Mouse (Mus musculus) CD8-positive naive resting alpha-beta T cell, adult 2 months (primary cell): ENCODE data around the gene B4galnt4.
"Not testable (repeated sequence)": the region's sequence is repeated elsewhere in the genome, so short reads cannot be mapped to it uniquely, and the experiment has no call there.

Experiments
- DNase-seq, 2 experiments: peaks; one replicate each; pipeline ENCODE4 v3.0.0; 2022; ENCODE audit warnings: low read depth in 2 of 2, low spot score in 2 of 2

B4galnt4 gene

DNA sequence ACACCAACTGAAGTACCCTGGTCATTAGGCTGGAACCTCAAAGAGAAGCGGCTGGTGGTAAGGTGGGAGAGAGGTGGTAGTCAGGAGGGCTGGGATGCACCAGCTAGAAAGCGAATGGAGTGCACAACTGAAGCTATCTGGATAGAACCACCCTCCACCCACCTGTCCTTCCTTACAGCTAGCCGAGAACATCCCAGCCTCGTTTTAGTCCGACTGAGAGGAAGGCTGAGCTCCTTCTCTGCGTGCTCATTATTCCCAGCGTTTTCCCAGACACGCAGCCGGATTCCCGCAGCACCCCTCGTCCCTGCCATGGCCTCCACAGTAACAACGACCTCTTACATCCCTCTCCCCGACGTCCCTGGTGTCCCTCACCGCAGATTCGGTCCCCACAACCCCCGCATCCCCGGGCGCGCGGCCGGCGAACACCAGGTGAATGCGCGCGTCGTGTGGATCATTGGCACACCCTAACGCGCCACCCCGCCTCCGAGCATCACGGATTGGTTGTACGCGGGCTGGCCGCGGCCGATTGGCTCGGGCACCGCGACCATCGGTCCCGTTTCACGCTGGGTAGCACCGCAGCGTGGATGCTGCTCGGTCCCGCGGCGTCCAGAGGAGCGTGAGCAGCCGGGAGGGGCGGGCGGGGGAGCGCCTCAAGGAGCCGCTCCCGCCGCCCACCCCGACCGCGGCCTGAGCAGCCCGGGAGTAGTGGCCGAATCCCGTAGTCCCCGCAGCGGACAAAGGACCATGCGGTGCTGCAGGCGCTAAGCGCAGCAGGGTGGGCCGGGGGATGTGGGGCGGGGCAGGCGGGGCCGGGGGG is at the start of gene B4galnt4:
Gene B4galnt4 (plus strand): TSS at position 679 of the 817 bp plus-strand sequence.
- no peak for DNase-seq

DNA sequence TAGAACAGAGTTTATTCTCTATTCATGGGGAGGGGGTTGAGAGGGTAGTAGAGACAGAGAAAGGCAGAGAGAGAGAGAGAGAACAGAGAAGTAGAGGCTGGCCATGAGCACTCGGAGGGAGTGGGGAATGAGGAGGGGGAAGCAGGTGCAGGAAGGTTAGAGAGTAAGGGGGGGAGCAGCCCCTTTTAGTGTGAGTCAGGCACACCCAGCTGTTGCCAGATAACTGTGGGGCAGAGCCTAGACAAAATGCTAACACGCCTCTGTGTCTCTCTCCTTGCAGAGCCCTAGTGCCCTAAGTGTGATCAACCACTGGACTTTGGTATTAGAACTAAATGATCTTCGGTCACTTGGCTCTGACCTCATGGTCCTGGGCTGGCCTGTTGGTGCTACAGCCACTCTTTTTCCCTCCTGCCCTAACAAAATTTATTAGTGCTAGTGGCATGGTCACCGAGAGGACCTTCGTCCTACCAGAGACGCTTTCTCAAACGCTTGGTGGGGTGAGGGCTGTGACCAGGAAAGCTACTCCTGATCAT is 49.6 kb upstream of the B4galnt4 start:
- no peak for DNase-seq

DNA sequence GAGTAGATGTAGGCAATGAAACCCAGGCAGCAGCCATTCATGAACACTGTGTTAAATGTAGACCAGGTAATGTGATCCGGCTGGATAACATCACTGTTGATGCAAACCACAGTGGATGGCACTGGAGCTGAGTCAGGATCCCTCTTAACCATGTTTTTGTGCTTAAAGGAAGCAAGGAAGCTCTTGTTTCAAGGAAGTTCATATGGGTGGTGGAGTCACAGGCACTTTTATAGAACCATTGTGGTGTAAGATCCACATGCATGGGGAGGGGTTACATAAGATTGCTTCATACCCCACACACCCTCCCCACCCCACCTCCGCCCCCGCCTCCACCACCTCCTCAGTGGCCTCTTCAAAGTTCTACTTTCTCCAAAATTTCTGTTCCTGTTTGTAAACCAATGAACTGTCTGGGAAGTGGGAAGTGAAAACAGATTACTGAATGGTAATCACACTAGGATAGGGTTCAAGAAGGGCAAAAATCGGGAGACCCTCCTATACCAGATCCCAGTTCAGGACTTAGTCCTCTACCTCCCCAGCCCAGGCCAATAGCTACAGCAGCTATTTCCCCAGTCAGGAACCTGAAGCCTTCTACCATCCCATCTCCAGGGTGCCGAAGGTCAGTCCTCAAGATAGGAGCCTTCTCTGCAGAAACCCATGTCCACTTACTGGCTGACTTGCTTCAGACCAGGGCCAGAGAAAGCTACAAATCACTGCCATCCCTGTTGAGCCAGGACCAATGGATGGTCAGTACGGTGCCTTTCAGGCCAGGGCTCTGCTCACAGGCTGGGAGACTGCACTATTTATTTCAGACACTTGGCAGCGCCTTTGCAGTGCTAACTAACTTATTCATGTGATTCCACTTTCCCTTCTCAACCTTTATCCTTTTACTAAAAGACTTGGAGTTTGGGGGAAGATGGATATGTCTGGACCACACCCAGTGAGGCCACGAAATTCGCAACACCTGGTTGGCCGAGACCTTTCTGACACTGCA is 43.9 kb upstream of the B4galnt4 start:
- DNase-seq: no peak

DNA sequence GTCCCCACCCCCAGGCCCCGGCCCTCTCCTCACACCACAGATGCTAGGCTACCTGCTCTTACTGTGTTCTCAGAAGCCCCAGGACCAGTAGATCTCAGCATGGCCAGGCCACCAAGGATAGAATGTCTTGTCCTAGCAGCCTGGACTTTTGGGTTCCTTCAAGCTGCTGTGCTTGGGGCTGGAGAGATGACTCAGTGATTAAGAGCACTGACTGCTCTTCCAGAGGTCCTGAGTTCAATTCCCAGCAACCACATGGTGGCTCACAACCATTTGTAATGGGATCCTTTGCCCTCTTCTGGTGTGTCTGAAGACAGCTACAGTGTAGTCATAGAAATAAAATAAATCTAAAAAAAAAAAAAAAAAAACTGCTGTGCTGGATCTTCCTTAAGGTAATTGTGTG is 43.1 kb upstream of the B4galnt4 start, which contains the start of gene Ifitm6:
Gene Ifitm6 (minus strand): TSS at position 101 of the 400 bp plus-strand sequence.
- DNase-seq: not testable (repeated sequence)

DNA sequence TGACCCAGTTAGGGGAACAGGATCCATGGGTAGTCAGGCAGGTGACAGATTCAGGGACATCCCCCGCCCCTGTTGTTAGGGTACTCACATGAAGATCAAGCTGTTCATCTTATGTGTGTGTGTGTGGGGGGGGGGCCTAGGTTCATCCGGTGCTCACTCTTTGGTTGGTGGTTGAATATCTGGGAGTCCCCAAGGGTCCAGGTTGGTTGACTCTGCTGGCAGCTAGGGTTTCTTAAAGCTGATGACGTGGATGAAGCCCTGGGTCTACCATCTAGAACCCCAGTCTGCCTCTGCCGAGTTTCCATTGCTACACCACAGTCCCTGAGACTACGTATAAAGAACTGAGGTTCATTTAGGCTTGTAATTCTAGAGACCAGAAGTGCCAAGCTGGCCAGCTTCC is 41.9 kb upstream of the B4galnt4 start:
- DNase-seq: no peak

DNA sequence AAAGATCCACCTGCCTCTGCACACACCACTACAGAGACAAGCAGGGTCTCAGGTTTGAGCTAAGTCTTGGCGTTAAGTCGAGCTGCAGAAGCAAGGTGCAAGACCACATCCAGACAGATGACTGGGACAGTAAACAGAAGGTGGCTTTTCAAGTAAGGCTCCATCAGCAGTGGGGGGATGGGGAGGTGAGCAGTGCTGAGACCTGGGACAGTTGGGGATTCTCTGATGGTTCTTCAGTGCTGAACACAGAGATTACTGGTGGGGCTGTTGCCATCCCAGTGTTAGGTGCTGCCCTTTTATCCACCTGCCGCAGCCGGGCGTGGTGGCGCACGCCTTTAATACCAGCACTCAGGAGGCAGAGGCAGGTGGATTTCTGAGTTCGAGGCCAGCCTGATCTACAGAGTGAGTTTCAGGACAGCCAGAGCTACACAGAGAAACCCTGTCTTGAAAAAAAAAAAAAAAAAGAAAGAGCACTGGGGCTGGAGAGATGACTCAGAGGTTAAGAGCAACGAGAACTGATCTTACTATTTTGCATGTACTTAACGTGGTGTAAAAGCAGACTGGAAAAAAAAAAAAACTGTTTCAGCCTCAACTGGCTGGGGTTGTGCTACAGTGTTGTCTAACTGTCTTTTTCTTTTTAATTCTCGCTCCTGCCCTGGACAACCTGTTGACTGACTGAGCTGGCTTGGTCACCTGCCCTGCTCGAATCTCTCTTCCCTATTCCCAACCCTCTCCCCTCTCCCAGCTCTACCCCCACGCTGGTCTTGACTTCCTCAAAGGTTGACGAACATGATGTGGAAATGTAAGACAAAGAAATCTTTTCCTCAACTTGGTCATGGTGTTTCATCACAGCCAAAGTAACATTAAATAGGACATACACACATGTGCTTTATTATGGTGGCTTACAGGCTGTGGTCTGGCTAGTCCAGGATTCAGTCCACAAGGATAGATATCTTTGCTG is 39.1 kb upstream of the B4galnt4 start:
- no peak for DNase-seq

DNA sequence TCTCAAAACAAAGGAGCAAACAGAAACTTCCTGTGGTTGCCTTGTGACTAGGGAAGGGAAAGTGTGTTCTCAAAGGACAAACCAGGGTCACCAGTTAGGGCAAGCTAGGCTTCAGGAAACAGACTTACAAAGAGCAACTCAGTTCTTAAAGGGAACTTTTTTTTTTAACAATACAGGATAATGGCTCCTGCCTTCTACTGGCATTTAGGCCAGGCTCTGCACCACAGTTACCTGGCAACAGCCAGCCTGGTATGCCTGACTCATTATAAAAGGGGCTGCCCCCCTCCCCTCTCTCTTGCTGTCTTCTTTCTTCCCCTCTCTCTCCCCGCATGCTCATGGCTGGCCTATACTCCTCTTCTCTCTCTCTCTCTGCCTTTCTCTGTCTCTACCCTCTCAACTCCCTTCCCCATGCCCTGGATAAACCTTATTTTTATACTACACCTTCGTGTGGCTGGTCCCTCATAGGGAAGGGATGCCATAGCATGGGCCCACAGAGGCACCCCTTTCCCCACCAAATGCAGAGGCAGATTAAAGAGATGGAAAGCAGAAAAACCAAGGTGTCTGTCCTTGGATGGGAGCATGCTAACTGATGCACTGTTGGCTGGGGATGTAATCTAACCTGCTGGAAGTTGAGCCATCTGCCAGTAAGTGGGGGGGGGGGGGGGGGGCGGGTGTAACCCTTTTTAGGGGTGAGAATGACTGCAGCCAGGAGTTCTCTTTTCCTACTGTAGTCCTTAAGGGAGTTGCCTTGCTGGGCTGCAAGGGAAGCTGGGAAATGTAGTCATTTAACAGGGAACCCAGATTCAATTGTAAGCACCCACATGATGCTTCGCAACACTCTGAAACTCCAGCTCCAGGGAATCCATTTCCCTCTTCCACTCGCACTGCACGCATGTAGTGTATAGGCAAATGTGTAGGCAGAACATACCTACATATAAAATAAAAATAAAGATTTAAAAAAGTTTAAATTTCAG is 35.8 kb upstream of the B4galnt4 start:
- no peak for DNase-seq

DNA sequence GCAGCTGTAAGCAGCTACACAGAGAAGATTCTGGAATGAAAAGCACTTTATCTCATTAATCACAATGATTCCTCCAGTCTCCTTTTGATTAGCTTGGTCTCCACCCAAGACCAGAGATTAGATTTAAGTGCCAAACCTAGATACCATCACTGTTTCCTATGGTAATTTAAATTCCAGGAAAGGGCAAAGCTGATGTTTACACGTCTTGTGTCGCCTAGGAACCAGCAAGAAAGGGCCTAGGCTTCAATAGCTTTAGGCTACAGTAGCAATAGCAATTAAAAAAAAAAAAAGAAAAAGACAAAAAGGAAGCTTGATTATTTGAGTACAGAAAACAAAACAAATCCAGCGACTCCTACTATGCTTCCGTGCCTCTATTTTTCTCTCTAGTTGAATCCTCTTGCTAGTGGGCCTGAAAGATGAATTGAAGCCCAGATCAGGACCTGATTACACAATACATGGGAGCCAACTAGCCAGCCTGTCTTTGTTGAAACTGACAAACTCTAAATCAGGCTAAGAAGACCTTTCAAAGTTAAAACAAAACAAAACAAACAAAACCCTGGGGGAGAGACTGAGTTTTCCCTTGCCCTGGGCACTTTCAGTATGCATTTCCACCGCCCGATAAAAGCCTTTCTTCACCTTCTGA is 34.7 kb upstream of the B4galnt4 start:
- DNase-seq: no peak

DNA sequence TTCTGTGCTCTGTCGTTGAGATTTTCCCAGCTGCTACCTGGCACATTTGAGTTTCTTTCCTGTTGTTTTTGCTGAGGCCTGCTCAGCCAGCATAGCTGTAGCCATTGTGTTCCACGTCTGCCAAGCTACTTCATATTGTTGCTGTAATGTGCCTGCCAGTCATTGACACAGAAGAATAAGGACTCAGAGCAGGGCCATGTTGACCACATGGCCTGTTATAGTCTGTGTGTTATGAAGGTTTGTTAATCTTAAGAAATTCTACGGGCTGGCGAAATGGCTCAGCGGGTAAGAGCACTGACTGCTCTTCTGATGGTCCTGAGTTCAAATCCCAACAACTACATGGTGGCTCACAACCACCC is 34.2 kb upstream of the B4galnt4 start:
- no peak for DNase-seq

DNA sequence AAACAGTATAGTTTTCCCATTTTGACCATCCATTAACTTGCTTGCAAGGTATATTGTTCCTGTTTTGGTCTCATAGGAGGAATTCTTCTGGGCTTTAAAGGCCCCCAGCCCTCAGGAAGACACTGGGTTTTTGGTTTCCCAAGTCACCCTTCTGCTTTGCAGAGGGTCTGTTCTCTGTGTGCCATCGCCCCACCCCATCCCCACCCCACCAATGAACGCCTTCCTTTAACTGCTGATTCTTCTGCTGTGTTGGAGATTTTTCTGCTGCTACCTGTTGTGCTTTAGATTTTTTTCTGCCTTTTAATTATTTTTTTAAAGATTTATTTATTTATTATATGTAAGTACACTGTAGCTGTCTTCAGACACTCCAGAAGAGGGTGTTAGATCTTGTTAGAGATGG is 32.1 kb upstream of the B4galnt4 start, which contains the start of gene Gm17387:
Gene Gm17387 (plus strand): TSS at position 301 of the 400 bp plus-strand sequence.
- no peak for DNase-seq

DNA sequence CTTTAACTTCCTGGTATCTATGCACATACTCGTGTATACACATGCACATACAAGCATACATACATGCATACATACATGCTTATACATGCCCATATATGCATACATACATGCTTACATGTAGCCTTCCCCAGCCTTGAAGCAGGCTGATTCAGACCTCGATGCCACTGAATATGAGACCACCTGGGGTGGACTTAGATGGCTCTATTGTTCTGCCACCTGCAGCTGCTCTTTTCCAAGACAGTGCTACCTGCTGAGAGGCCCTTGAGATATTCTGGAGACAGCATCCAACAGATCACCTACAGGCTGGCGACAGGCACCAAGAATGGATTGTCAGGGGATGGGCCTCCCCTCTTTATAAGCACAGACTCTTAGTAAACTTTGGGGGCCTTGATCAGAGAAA is 30.5 kb upstream of the B4galnt4 start:
- no peak for DNase-seq

DNA sequence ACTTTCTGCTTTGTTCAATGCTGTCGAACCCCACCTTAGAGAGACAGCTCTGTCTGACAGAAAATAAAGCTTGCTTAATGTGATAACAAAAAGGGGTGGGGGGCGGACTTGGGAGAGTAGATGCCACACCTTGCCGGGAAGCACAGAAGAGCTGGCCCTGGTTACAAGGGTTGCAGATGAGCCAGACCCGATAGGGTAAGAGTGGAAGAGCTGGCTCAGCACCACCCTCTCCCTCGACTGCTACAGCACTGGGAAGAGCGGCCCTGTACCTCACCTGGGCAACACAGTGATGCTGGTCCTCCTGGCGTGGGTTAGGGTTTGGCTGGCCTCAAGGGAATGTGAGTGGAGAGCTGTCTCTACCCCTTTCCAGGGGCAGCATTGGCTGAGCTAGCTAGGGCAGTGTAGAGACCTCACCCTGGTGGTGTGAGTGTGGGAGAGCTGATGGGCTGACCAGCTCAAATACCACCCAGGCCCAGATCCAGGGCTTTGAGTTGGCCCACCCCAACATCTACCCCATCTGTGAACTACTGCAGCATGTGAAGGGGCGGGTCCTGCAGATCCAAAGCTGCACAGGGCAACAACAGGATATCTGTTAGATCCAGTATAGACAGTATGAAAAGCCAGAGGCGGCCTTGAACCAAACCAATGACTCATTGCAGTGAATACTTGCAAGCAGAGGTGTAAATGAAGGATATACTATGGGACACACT is 28.3 kb upstream of the B4galnt4 start:
- no peak for DNase-seq

DNA sequence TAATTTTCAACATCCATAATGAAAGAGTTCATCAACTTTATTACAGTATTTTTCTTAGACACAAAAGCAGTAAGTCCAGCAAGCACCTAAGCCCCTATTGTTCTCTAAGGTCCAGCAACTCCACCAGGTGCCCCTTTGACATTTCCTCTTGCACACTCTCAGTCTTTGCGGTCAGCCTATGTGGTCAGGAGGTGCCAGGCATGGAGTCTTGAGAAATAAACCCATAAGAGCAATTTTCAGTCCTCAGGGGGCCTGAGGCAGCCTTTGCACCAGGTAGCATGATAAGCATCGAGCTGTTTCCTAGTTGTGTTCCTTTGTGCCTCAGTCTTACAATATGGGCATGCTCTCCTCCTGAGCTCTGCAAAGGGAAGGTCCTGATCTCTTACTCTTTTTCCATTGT is 24.3 kb upstream of the B4galnt4 start:
- not testable (repeated sequence) for DNase-seq

DNA sequence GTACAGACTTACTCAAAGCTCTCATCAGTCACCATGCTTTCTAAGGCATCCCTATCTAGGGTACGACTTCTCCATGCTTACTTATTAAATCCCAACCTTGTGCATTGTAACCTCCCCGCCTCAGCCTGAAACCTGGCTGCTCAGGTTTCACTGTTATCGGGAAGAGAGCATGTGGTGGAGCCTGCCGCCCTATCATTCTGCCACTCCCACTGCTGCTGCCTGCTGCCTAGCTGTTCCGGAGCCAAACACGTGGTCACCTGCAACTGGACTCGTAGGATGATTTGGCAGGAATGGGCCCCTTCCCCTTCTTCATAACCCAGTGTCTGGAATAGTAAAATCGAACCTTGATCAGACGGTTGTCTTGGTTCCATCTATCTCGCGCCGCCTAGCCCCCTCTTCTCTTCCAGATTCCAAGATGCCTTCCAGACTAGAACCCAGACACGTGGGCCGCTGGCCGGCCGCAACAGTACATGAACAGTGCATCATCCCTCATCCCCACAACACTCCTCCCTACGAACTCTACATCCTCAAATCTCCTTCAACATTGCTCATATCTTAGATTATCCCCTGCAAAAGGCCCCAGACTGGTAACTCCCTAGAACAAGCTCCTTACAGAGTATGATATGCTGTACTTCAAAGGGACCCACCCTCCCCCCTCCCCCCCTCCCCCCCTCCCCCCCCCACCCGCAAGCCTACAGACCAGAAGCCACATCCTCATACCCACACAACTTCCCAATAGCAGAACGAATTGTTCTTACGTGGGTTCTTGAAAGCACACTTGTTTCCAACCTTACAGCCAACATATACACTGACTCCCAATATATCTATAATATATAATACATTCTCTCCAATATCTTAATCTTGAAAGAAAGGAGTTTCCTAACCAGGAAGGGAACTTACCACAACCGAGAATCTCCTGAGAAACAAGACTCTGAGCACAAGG is 22.5 kb upstream of the B4galnt4 start:
- DNase-seq: no peak

DNA sequence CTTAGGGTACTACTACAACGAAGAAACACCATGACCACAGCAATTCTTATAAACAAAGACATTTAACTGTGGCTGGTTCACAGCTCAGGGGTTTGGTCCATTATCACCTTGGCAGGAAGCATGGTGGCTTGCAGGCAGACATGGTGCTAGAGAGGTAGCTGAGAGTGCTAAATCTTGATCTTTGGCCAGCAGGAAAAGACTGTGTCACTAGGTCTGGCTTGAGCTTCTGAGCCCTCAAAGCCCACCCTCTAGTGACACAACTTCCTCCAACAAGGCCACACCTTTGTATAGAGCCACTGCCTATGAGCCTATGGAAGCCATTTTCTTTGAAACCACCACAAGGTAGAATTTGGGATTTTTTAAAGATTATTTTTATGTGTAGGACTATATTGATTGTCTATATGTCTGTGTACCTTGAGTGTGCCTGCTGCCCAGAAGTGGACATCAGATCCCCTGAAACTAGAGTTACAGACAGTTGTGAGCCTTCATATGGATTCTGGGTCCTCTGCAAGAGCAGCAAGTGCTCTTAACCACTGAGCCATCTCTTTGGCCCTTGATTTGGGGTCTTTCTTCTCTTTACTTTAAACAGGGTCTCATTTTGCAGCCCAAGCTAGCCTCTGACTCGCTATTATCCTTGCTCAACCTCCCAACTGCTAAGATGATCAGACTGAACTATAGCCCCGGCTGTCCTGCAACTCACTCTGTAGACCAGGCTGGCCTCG is 21.4 kb upstream of the B4galnt4 start:
- DNase-seq: no peak

DNA sequence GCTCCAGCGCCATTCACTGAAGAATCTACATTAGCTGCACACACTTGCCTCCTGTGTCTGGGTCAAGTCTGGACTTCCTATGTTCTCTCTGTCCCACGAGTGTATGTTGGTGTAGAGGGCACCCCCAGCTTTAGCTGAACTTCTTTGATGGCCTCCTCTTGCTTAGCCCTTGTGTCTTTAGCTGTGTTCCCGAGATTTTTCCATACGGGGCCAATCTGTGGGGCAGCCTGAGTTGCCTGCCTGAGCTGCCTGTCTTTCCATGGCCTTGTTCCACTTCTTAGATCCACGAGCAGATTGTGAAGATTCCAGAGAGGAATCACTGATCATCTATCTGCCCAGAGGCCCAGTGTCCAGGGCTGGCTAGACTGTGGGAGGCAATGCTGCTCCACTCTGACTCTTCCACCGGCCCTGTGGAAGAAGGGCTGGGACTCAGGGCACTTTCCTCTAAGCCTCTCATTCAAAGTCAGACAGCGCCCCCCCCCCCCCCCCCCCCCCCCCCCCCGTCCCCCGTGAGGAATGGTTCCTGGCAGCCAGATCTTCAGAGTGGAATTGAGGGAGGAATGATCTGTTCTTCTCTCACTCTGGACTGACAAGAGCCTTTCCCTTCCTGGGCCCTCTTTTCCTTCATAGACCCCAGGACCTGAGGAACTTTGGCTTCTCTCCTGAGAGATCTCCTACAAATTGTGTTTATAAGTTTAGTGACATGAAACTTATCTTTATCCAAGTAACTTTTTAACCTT is 19.9 kb upstream of the B4galnt4 start:
- DNase-seq: no peak
